Mouse (Mus musculus) hindbrain, embryonic 15.5 days (tissue): ENCODE data around the gene Grcc10. TPM values are rescaled to one million over a fixed set of nuclear protein-coding genes. Genes with fewer than 3 reads are reported as not detected.

Experiments
- ATAC-seq: fragments of 200-750 bp; cut with Nextera tagmentation; 2 replicates; pipeline ENCODE4 v1.8.0; 2017; ENCODE audit warnings: low read depth, moderate number of reproducible peaks, moderate TSS enrichment; ENCODE audit not compliant: low FRiP score
- H3K27ac ChIP-seq: fragments of 300-500 bp; sonication (generic); replicated peaks from 2 replicates; pipeline ENCODE4 v1.5.1; 2015; ENCODE audit warnings: mild to moderate bottlenecking, inconsistent platforms
- H3K27me3 ChIP-seq: fragments of 300-500 bp; sonication (generic); 2 replicates; pipeline ENCODE4 v1.6.1; 2015; ENCODE audit warnings: control low read depth, inconsistent platforms
- H3K36me3 ChIP-seq: fragments of 300-500 bp; sonication (generic); 2 replicates; pipeline ENCODE4 v1.6.1; 2015; ENCODE audit warnings: control low read depth, inconsistent platforms
- H3K4me1 ChIP-seq: fragments of 300-500 bp; sonication (generic); replicated peaks from 2 replicates; pipeline ENCODE4 v1.6.1; 2015; ENCODE audit warnings: control low read depth, inconsistent platforms
- H3K4me2 ChIP-seq: fragments of 300-500 bp; sonication (generic); 2 replicates; pipeline ENCODE4 v1.6.1; 2015; ENCODE audit warnings: moderate library complexity, mild to moderate bottlenecking, inconsistent platforms
- H3K4me3 ChIP-seq: fragments of 300-500 bp; sonication (generic); 2 replicates; pipeline ENCODE4 v1.5.1; 2015; ENCODE audit warnings: mild to moderate bottlenecking, inconsistent platforms
- H3K9ac ChIP-seq: fragments of 300-500 bp; sonication (generic); 2 replicates; pipeline ENCODE4 v1.6.1; 2015; ENCODE audit warnings: inconsistent platforms
- H3K9me3 ChIP-seq: fragments of 300-500 bp; sonication (generic); 2 replicates; pipeline ENCODE4 v1.6.1; 2016; ENCODE audit warnings: control low read depth, inconsistent platforms
- WGBS: fragments of 180-500 bp; shearing (Covaris S2); methylation state at CpG from one replicate; pipeline ENCODE4 v1.1.7; 2015; 5-methylcytosine and 5-hydroxymethylcytosine counted together
- microRNA counts: library from miRNA; unstranded; fragments of <30 nt; microRNA quantifications from one replicate; lab custom pipeline; 2016
- microRNA-seq: library from miRNA; unstranded; fragments of <30 nt; microRNA quantifications from one replicate; pipeline ENCODE4, GENCODE M21; 2016
- polyA plus RNA-seq: library from polyadenylated mRNA; unstranded; fragments of >200 nt; fragmentation: Nextera tagmentation; extraction: Ambion mirVana; gene quantifications from 2 replicates; pipeline ENCODE4 v1.2.1, GENCODE M21; 2015

Grcc10 gene
- polyA plus RNA-seq, 1 experiment from 2014 or later: 626 TPM

- H3K9ac ChIP-seq: no peak overlapping the region
- ATAC-seq: no peak
- no peak overlapping the region for H3K4me2 ChIP-seq
- WGBS: 97% methylated on average over 3 of the region's 3 CpGs
- H3K4me3 ChIP-seq: no peak overlapping the region
- no peaks in the 10 kb centered on the region for H3K27me3 ChIP-seq
- no peaks in the 10 kb centered on the region for H3K36me3 ChIP-seq
- no peaks in the 10 kb centered on the region for H3K9me3 ChIP-seq
- peaks cover 15% of the 10 kb centered on the region for H3K4me1 ChIP-seq
- no peak overlapping the region for H3K27ac ChIP-seq
These were observed 50.7 kb downstream of the Grcc10 start for GRCm38 (mm10) chr6:124690517-124690916.

MicroRNA genes within 50 kb of the gene (microRNA counts, 519-probe panel; counts per million panel counts)
- microRNA mmu-miR-141 (lab: Ali Mortazavi, UCI) (not detected), microRNA mmu-miR-200c (lab: Ali Mortazavi, UCI) (992 counts per million, percentile 2 among the panel's probes with 10 or more counts)

Small RNAs within 50 kb of the gene (microRNA-seq; reads per million reads assigned to microRNA genes)
- 2.8 reads per million, percentile 10 among the genes with 10 or more reads in this experiment for gene Mir141
- gene Mir200c: 34.4 reads per million, percentile 39 among the genes with 10 or more reads in this experiment

Other genes starting within 250 kb of the Grcc10 start
- gene C1rl, start 248.3 kb downstream of the Grcc10 start, polyA plus RNA-seq: 0.22 and 0.38 TPM in 2 replicates
- gene C1ra, start 229.0 kb downstream of the Grcc10 start, polyA plus RNA-seq: 0.35 and 0.38 TPM in 2 replicates
- 0.62 and 1.1 TPM in 2 replicates for gene C1s1, start 199.0 kb downstream of the Grcc10 start, polyA plus RNA-seq
- gene C1rb, start 171.1 kb downstream of the Grcc10 start, polyA plus RNA-seq: not detected in 2 replicates
- 0.08 and 0.10 TPM in 2 replicates for gene C1s2, start 105.3 kb downstream of the Grcc10 start, polyA plus RNA-seq
- gene Lpcat3, start 78.3 kb downstream of the Grcc10 start, polyA plus RNA-seq: 46.7 and 49.9 TPM in 2 replicates
- 100.0 and 104 TPM in 2 replicates for gene Emg1, start 29.2 kb downstream of the Grcc10 start, polyA plus RNA-seq
- 260 and 270 TPM in 2 replicates for gene Phb2, start 29.0 kb downstream of the Grcc10 start, polyA plus RNA-seq
- 3.7 and 6.6 TPM in 2 replicates for gene Ptpn6, start 2.7 kb downstream of the Grcc10 start, polyA plus RNA-seq
- not detected in 2 replicates for gene Gm45234, start 14.6 kb upstream of the Grcc10 start, polyA plus RNA-seq
- gene Atn1, start 15.2 kb upstream of the Grcc10 start, polyA plus RNA-seq: 26.8 and 30.4 TPM in 2 replicates
- gene Eno2, start 28.3 kb upstream of the Grcc10 start, polyA plus RNA-seq: 141 and 144 TPM in 2 replicates
- gene Lrrc23, start 38.4 kb upstream of the Grcc10 start, polyA plus RNA-seq: 3.3 and 4.8 TPM in 2 replicates
- 9.0 and 9.3 TPM in 2 replicates for gene Spsb2, start 67.3 kb upstream of the Grcc10 start, polyA plus RNA-seq
- 468 and 478 TPM in 2 replicates for gene Tpi1, start 72.9 kb upstream of the Grcc10 start, polyA plus RNA-seq
- 203 and 209 TPM in 2 replicates for gene Usp5, start 88.1 kb upstream of the Grcc10 start, polyA plus RNA-seq
- gene Cdca3, start 88.2 kb upstream of the Grcc10 start, polyA plus RNA-seq: 35.3 and 44.0 TPM in 2 replicates
- 0.83 and 3.3 TPM in 2 replicates for gene Gnb3, start 98.9 kb upstream of the Grcc10 start, polyA plus RNA-seq
- 17.1 and 18.7 TPM in 2 replicates for gene P3h3, start 116.4 kb upstream of the Grcc10 start, polyA plus RNA-seq
- 33.9 and 37.5 TPM in 2 replicates for gene Gpr162, start 122.6 kb upstream of the Grcc10 start, polyA plus RNA-seq
- 0.14 and 0.32 TPM in 2 replicates for gene Cd4, start 146.8 kb upstream of the Grcc10 start, polyA plus RNA-seq
- 3.1 and 3.5 TPM in 2 replicates for gene Lag3, start 170.3 kb upstream of the Grcc10 start, polyA plus RNA-seq
- gene Ptms, start 178.7 kb upstream of the Grcc10 start, polyA plus RNA-seq: 766 and 864 TPM in 2 replicates
- 565 and 615 TPM in 2 replicates for gene Mlf2, start 190.0 kb upstream of the Grcc10 start, polyA plus RNA-seq
- 92.5 and 102 TPM in 2 replicates for gene Cops7a, start 224.2 kb upstream of the Grcc10 start, polyA plus RNA-seq